Mouse (Mus musculus) ES-E14 (cell line): Measurements from ENCODE around the gene Tbc1d15.

Experiments used
- ZC3H11A ChIP-seq: IDR thresholded peaks from 2 replicates; pipeline ENCODE4 v1.6.1; 2012; ENCODE audit warnings: low read depth, mild to moderate bottlenecking, inconsistent platforms, low read length, borderline replicate concordance
- ZNF384 ChIP-seq: IDR thresholded peaks from 2 replicates; pipeline ENCODE4 v1.6.1; 2012; ENCODE audit warnings: low read depth, low read length, inconsistent platforms

DNA sequence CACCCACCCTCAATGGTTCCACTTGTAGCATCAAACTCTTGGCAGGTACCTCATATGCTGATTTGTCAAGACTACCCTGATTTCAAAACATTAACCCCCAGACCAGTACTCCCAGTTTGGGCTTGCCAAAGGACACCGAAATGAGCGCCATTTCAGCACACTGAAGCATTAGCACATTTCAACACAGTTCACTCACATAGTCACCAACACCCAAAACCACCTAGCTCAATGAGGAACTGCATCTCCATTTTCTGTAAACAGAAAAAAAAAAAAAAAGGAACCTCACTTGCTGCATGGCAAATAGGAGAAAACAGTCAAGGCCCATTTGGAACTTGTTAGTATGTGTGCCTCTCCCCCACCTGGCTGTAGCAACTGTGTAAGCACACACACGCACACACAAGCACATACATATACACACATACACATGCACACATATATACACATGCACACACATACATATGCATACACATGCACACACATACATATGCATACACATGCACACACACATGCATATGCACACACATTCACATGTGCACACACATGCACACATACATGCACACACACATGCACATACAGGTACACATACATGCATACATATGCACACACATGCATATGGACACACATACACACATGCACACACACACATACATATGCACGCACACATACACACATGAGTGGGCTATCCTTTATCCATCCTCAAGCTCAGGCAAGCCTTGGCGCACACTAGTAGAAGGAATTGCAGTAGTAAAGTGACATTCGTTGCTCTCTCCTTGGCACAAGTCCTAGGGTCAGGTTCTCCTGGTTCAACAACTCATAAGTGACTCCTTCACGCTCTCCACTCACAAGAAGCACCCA, 80.5 kb downstream of the Tbc1d15 start:
- TF ChIP-seq ZNF384 (no peak), ZC3H11A (no peak)
